Mouse (Mus musculus) spleen, postnatal 36 days (tissue): ENCODE data around the gene Taf12.
A peak's percentile ranks its signal among the peaks of the same experiment; 100 is the strongest.

Experiments used
- DNase-seq, 2 experiments: peaks; one replicate each; pipeline ENCODE4 v3.0.0; 2022; ENCODE audit warnings: low spot score in 2 of 2, mixed read lengths in 1 of 2

Taf12 gene

DNA sequence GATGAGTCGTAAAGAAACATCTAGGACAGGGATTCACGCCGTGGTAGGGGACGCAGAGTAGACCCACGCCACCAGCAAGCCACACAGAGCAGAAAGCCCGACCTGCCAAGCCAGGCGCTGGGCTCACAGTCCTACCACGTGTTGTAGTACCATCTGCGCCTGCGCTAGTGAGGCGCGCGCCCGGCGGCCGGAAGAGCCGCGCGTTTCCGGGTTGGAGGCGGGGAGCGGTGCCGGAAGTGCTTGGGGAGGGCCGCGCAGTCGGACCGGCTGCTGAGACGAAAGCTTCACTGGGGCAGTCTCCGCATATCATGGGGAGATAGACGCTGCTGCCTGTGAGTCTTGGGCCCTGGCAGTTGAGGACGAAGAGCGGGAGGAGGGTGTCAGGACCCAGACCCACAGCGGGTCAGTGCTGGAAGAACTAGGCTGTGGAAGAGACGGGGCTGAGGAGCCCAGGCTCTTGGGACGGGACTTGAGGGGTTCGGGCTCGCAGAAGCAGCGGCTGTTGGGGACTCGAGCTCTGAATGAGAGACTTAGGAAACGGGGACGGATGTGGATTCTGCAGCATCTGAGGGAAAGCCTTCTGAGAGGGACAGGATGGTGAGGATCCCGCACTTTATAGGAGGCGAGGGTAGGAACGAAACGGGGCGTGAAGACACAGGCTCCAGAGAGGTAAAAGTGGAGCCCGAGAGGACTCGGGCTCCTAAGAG is at the start of gene Taf12:
Taf12 (plus strand) TSS at position 220 of the 707 bp plus-strand sequence.
- peak; percentile 93 to 94 for DNase-seq

DNA sequence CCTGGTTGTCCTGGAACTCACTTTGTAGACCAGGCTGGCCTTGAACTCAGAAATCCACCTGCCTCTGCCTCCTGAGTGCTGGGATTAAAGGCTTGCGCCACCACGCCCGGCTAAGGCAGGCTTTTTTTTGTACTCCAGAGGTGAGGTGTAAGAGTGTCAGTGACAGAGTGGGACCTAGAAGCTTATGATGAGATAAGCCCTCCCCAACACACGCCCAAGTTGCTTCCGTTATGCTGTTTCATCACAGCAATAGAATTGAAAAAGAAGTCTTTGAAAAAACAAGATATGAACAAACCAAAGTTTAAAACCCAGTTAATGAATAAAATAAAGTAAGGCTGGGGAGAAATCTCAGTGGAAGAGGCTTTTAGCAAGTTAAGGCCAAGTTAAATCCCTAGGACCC is 43.8 kb upstream of the Taf12 start:
- DNase-seq: no peak

DNA sequence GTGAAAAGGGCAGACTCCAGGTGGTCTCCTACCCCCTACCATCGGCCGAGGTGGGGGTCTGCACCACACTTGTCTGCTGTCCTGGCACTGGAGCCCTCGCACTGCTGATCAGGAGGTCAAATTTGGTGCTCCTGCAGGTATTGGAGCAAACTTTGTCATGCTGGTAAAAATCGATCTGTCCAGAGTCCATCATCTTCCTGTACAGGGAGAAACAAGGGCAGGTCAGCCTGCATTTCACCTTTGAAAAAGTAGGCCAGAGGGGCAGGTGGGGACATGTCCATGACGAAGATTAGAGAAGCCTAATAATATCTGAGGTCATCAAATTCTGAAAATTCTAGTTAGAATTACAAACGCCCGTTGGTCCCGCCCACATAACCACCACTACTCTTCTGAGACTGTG is 39.5 kb upstream of the Taf12 start:
- DNase-seq: no peak

DNA sequence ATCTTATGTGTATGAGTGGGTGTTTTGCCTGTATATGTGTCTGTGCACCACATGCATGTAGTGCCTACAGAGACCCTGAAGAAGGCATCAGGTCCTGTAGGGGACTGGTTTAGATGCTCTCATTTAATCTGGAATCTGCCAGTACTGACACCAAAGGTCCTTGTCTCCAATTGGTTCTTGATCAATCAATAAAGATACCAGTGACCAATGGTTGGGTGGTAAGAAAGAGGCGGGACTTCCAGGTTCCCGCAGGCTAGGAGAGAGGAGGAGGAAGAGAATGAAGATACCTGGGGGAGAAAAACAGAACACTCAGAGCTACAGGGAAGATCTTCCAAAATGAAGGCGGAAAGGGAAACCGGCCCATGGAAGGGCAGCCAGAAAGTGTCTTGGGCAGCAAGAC is 35.8 kb upstream of the Taf12 start:
- DNase-seq: no peak

DNA sequence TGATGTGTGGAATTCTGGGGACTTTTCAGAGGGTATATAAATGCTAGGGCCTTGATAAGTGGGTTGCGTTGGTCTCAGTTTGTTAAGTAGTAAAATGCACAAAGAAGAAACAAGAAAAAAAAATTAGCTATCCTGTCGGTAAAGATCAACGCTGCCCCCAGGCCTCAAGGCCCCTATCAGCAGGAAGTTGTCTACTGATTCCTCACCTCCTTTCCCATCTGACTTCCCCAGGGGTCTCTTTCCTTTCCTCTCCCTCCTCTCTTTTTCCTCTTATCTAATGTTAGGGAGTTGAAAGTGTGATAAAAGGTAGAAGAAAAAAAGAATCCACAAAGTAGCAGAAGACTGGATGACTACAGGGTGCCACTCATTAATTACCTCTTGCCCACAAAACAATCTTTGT is 33.8 kb upstream of the Taf12 start:
- DNase-seq: no peak

DNA sequence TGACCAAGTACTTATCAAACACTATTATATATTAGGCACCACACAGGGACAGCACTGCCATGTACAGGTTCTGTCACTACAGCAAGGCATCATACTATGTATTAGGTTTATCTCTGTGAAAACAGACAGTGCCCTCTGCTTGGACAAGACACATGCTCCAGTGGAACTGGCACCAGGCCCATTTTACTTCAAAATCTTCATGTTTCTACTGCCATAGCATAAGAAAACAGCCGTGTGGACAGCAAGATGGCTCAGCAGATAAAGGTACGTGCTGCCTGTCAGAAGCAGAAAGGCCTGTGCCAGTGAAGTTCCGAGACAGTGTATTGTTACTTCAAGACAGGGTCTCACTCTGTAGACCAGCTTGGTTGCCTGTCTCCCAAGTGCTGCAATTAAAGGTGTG is 33.0 kb upstream of the Taf12 start:
- DNase-seq: peak; percentile 26 to 57

DNA sequence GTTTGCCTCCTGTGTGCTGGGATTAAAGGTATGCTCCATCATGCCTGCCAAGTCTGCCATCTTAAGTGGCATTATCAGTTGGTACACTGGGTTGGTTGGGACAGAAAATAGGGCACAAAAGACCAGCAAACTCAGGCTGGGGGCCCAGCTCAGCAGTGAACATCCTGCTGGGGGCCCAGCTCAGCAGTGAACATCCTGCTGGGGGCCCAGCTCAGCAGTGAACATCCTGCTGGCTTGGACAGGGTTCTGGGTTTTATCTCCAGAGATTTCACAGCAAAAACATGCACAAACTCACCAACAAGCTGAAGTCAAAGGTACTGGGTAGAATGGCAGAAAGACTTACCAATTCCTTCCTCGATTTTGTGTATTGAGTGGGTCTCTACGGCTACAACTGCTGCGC is 28.5 kb upstream of the Taf12 start:
- DNase-seq: no peak

DNA sequence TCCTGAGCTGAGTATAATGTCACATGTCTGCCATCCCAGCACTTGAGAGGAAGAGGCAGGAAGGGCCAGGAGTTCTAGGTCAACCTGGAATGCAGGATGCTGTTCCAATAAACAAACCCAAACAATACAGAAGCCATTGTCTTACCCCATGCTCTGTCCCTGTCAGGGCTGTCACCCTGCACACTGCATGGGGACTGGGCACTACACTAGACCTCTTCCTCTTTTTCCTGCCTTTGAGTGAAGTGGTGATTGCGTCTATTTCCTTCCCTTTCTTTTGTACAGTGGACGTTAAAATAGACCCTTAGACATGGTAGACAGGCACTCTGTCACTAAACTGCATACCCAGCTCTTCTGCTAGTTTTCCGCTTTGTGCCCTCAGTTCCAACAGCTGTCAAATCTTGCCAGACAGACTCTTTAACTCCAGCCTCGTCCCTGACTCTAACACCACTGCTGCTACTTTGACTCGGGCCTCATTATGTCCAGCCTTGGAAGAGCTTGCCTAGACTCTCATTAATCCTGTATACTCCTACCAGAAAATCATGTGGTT is 26.7 kb upstream of the Taf12 start:
- peak; percentile 42 to 45 for DNase-seq

DNA sequence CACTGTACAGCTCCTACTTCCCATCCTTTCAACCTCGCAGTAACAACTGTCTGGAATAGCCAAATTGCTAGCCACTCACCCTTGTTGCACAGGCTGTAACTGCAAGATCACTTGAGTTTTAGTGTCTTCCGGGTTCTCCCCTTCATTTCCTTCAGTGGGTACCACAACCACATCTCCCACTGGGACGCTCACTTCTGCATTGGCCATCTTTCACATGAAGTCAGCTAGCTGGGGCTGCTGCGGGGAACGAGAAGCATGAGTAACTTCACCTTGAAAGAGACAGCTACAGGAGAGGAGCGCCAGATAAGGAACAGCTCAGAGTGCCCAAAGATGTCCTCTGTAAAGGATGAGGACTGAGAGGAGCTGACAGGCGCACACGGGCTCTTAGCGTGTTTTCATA is 22.6 kb upstream of the Taf12 start:
- DNase-seq: peak; percentile 77

DNA sequence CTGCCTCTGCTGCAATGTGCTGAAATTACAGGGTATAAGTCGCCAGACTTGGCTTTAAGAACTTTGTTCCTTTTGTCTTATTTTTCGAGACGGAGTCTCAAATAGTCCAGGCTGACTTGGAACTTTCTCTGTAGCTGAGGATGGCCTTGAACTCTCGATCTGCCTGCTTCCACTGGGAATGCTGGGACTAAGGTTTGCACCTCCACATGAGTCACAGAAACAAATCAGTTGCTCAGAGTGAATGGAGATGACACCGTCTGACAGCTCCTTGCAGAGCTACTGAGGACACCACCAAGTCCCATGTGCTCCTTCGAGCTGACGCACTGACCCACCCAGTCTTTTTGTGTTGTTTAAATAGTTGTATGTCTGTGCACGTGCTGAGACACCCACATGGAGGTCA is 21.0 kb upstream of the Taf12 start:
- no peak for DNase-seq

DNA sequence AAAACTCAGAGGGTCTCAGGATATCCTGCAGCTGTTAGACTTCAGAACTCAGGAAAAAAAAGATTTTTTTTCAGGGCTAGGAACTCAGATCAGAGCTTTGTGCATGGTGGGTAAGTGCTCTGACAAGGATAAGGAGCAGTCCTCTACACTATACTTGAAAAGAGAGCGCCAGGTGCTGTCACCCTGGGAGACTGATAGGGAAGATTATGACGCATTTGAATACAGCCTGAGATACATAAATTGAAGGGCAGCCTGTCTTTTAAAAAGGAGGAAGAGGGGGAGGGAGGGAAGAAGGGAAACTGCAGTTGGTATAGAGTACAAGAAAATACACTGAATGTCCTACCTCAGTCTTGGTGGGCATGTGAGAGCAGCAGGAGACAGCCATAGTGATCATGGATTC is 20.6 kb upstream of the Taf12 start:
- no peak for DNase-seq

DNA sequence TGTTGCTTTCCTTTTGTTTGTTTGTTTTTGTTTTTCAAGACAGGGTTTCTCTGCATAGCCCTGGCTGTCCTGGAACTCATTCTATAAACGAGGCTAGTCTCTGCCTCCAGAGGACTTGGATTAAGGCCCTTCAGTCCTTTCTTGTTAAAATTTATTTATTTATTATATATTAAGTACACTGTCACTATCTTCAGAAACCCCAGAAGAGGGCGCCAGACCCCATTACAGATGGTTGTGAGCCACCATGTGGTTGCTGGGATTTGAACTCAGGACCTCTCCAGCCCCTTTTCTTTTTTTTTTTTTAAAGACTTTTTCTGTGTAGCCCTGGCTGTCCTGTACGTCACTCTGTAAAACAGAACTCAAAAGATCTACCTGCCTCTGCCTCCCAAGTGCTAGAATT is 19.2 kb upstream of the Taf12 start:
- no peak for DNase-seq

DNA sequence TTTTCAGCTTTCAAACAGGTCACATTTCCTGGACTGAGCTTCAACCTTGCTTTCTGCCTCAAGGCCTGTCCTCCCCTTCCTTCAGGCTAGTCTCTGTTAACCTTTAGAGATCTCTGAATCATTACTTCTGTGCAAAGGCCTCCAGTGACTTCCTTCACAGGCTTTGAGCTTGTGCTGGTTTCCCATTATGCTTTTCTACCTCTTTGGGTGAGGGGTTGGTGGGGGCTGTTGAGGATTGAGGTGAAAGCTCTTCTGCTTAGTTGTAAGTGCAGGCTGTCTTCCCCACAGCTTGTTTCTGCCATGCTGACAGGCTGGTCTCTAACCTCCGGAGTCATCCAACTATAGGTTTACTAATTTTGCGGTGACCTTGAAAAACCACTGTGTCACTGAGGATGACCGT is 17.8 kb upstream of the Taf12 start:
- DNase-seq: no peak

DNA sequence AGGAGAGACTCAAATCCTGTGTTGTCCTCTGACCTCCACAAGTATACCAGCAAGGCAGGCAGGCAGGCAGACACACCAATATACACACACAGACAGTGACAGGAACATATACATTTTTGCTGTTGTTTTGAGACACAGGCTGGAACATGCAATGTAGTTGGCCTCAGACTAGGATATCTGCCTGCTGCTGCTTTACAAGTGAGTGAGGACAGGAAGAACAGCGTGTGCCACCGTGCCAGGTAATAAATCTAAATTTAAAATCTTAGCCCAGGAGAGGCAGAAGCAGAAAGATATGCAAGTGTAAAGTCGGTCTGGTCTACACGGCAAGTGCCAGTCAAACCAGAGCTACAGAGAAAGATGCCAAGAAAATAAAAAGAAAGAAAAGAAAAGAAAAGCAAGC is 14.9 kb upstream of the Taf12 start:
- DNase-seq: no peak

DNA sequence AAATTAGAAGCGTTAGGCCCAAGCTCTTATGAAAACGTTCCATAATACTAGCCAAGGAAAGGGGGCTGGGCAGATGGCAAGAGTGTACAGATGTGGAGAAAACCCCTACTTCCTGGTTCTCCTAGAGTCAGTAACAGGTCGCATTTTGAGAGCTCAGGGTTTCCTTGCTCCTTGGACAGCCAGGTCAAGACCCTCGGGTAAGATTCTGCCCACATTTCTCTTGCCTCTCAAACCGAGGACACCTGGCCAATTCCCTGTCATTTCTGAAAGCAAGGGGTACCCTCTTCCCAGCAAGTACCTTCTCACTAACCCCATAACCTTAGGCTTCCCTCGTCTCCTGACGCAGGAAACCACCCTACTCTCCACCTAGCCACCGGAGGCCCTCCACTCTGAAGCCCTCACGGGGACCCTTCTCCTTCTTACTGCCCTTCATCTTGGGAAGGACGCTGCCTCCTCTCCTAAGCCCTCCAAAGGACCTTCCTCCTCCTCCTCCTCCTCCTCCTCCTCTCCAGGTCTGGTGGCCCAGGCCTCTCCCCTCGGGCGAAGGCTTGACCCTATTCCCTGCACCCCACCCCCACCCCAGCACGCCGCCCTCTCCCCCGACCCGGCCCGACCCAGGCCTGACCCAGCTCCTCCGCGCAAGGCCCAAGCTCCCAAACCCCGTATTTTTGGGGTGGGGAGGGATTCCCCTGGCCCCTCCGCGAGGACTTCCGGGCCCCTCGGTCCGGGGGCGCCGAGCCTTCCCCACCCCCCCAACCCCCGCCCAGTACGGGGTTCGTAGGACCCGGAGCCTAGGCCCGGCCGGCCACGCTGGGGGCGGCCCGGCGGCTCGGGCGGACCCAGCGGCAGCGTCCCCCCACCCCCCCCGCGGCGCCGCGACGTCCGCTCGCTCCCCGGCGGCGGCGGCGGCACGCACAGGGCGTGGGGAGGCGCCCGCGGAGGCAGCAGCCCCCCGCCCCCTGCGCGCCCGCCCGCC is 13.5 kb upstream of the Taf12 start:
- peak; percentile 42 to 51 for DNase-seq

DNA sequence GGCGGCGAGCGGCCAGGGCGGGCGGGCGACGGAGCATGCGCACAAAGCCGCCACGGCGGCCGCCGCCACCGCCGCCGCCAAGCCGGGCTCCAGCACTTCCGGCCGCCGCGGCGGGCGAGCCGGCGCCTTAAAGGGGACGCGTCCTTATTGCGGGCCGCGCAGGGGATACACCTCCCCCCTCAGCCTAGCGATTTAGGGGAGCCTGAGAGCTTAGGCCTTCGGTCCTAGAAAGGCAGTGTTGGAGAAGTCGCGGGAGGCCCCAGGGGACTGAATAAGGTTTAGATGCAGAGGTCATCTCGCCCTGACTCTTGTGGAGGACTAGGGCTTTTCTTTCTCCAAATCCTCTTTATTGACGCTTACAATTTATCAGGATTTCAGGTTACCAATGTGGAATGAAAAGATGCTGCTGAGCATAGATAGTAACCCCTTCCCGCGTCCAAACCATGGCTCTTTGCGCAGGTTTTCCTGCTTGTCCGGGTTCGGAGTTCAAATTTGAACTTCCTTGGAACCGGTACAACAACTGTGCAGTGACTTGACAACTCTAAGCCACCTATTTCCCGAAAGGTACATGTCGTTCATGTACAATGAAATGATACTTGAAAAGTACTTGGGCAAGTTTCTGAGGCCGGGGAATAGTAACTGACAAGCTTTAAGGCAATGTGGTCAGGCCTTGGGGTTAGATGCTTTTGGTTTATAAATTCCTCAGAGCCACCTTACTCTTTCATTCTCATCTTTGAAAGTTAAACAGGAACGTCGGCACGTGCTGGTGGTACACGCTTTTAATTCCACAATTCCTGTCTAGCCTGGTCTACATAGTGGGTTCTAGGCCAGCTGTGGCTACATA is 12.4 kb upstream of the Taf12 start, which contains the start of gene Gmeb1:
Gmeb1 (minus strand) TSS at position 89 of the 844 bp plus-strand sequence.
- DNase-seq: peak; percentile 77 to 80

DNA sequence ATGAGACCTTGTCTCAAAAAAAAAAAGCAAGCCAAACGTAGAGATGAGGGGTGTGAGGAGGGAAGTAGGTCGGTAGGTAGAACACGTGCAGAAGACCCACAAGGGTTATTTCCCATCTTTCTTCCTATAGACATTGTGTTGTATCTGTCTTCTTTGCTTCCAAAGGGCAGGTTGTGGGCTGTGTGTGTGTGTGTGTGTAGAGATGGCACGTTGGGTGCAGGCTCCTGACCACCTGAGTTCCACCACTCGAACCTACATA is 11.9 kb upstream of the Taf12 start:
- DNase-seq: no peak

DNA sequence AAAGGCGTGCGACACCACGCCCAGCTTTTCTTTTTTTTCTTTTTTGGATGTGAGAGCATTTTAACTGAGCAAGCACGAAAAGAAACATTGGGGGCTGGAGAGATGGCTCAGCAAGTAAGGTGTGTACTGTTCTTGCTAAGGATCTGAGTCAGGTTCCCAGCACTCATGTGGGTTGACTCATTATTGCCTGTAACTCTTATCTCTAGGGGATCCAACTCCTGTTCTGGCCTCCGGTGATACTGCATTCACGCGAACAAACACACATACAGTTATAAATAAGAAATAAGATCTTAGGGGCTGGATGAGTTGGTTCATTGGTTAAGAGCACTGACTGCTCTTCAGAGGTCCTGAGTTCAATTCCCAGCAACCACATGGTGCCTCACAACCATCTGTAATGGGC is 10.9 kb upstream of the Taf12 start:
- no peak for DNase-seq

DNA sequence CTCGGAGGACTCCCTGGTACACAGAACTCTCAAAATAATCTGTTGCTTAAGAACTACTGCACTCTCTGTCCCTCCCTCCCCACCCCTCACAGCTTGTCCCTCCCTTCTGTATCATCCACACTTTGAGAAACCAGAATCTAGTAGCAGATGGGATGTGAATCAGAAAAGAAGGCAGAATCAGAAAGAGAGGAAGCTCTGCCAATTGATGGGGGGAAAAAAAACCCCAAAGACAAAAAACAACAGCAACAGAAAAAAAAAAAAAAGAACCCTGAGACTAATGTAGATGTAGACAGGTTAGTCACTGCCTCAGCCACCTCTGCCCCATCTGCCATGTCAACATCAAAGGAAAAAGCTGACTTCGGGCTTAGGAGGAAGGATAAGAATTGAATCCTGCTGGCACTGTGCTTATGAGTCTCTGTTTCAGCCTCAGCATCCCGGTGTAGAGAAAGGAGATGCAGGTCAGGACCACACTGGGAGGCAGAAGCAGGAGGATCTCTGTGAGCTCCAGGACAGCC is 7.3 kb upstream of the Taf12 start:
- DNase-seq: no peak

DNA sequence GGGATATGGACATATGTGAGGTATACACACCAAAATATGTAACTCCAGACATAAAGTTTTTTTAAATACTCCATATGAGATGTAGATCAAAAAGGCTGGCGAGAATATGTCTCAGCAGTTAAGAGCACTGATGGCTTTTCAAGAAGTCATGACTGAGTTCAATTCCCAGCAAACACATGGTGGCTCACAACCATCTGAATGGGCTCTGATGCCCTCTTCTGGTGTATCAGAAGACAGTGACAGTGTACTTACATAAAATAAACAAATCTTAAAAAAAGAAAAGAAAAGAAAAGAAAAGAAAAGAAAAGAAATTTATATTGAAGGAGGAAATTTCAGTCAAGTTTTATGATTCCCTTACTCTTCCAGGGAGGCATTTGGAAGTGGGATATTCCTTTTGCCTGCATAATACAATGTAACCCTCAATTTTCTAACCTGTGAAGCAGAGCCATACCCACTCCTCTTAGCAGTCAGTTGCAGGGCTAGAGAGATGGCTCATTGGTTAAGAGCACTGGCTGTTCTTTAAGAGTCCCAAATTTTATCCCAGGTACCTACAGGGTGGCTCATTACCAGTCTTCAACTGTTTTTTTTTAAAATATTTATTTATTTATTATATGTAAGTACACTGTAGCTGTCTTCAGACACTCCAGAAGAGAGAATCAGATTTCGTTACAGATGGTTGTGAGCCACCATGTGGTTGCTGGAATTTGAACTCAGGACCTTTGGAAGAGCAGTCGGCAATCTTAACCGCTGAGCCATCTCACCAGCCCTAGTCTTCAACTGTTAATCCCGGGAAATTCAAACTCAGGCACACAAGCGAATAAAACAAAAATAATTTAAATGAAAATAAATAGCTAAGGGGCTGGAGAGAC is 5.1 kb upstream of the Taf12 start:
- DNase-seq: peak; percentile 41 to 47
